Mouse (Mus musculus): Measurements from ENCODE around the gene Fto. TPM values are rescaled to one million over a fixed set of nuclear protein-coding genes. Genes with fewer than 3 reads are reported as not detected.

The Fto gene
- polyA plus RNA-seq, 1 experiment from 2014 or later = 149 TPM

DNA sequence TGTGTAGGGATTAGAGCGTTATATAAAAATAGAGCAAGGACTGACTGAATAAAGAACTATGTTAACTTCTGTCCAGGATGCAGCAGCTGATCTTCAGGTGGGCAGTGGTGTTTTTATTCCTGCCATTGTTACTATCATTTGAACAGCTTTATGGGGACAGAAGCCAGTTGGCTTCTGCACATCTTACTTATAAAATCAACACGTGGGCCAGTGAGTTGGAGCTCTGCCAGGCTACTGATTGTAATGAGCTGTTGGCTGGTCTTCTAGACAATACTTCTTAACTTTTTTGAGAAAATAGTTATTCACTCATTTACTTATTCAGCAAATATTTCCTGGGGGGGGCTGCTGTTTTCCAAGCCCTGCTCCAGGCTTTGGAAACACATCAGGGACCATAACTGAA, 215.6 kb downstream of the Fto start:
- DNase-seq (ENCODE audit: low spot score) (peak; percentile 49), ATAC-seq (ENCODE audit: low FRiP score) (no peak)
- 65% methylated on average over 2 of the region's 2 CpGs for WGBS

DNA sequence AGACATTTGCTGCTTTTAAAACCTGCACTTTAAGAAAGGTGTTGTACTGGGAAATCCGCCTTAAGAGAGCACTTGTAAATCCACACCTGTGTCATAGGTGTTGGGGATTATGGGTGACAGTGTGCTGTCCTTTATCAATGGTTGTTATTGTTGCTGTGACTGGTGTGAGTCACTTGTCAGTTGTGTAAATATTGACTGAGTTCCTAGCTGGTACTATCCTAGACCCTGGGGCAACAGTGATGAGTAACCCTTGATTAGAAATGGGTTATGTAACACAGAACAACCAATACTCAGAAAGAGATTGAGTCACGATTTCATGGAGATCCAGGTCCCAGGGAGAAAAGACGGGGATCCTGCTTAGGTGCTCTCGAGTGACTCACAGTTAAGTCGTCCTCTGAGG, 216.4 kb downstream of the Fto start:
- Histone ChIP-seq H3K4me1 (replicated peaks; ENCODE audit: control insufficient read depth, insufficient read depth, low read length) (peaks cover 37% of the 10 kb centered on the region), H3K9ac (no peak overlapping the region), H3K27me3 (ENCODE audit: control insufficient read depth, insufficient read depth, low read length) (peaks cover 21% of the 10 kb centered on the region), H3K4me3 (replicated peaks; ENCODE audit: low read length) (no peak overlapping the region), H3K4me2 (replicated peaks) (no peak overlapping the region), H3K27ac (no peak overlapping the region), H3K36me3 (replicated peaks; ENCODE audit: control insufficient read depth, insufficient read depth) (no peaks in the 10 kb centered on the region), H3K9me3 (ENCODE audit: control insufficient read depth, low read length) (no peaks in the 10 kb centered on the region)
- no peak for DNase-seq (ENCODE audit: low spot score)
- 92% methylated on average over 5 of the region's 5 CpGs for WGBS
- ATAC-seq (ENCODE audit: low FRiP score) = no peak

More for the DNA sequence above, 215.6 kb downstream of the Fto start:
- no peak overlapping the region for H3K4me3 ChIP-seq (replicated peaks; ENCODE audit: low read length)
- no peak overlapping the region for H3K9ac ChIP-seq
- no peaks in the 10 kb centered on the region for H3K36me3 ChIP-seq (replicated peaks; ENCODE audit: control insufficient read depth, insufficient read depth)
- H3K27me3 ChIP-seq (ENCODE audit: control insufficient read depth, insufficient read depth, low read length) = peaks cover 21% of the 10 kb centered on the region
- no peak overlapping the region for H3K27ac ChIP-seq
- peaks cover 33% of the 10 kb centered on the region for H3K4me1 ChIP-seq (replicated peaks; ENCODE audit: control insufficient read depth, insufficient read depth, low read length)
- H3K9me3 ChIP-seq (ENCODE audit: control insufficient read depth, low read length) = no peaks in the 10 kb centered on the region
- no peak overlapping the region for H3K4me2 ChIP-seq (replicated peaks)

DNA sequence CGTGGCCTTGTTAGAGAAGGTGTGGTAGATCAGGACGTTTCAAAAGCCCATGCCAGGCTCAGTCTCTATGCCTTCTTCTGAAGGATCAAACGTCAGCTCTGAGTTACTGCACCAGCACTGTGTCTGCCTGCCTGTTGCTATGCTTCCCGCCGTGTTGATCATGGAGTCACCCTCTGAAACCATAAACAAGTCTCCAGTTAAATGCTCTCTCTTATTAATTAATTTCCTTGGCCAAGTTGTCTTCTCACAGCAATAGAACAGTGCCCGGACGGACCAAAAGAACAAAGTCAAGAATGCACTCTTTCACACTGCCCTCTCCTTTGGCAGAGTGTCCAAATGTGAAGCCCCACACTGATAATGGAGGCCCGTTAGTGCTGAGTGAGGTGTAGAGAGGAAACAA, 217.3 kb downstream of the Fto start:
- Histone ChIP-seq H3K4me2 (replicated peaks) (no peak overlapping the region), H3K4me3 (replicated peaks; ENCODE audit: low read length) (no peak overlapping the region), H3K9ac (no peak overlapping the region), H3K27ac (no peak overlapping the region), H3K9me3 (ENCODE audit: control insufficient read depth, low read length) (no peaks in the 10 kb centered on the region), H3K4me1 (replicated peaks; ENCODE audit: control insufficient read depth, insufficient read depth, low read length) (peaks cover 29% of the 10 kb centered on the region), H3K36me3 (replicated peaks; ENCODE audit: control insufficient read depth, insufficient read depth) (no peaks in the 10 kb centered on the region), H3K27me3 (ENCODE audit: control insufficient read depth, insufficient read depth, low read length) (peaks cover 21% of the 10 kb centered on the region)
- ATAC-seq (ENCODE audit: low FRiP score) = no peak
- 81% methylated on average over 8 of the region's 8 CpGs for WGBS
- DNase-seq (ENCODE audit: low spot score) = no peak

DNA sequence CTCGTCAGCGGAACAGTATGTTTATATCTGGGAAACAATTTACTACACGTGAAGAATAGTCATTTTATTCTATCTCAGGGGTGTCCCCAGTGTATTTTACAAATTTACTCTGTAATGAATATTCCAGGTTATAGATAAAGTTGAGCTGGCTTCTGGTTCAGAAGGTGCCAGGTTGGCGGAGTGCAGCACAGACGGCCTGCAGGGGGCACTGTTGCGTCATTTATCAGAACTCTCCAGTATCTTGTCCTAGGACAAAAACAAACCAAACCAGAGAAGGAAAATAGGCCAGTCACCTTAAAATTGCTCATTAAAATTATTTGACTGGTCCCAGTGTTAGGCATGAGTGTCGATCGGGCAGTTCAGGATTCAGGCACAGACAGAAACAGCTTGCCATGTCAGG, 218.6 kb downstream of the Fto start:
- Histone ChIP-seq H3K4me3 (replicated peaks; ENCODE audit: low read length) (no peak overlapping the region), H3K36me3 (replicated peaks; ENCODE audit: control insufficient read depth, insufficient read depth) (no peaks in the 10 kb centered on the region), H3K27me3 (ENCODE audit: control insufficient read depth, insufficient read depth, low read length) (peaks cover 21% of the 10 kb centered on the region), H3K9me3 (ENCODE audit: control insufficient read depth, low read length) (no peaks in the 10 kb centered on the region), H3K27ac (no peak overlapping the region), H3K4me1 (replicated peaks; ENCODE audit: control insufficient read depth, insufficient read depth, low read length) (peaks cover 21% of the 10 kb centered on the region), H3K4me2 (replicated peaks) (no peak overlapping the region), H3K9ac (no peak overlapping the region)
- ATAC-seq (ENCODE audit: low FRiP score) (no peak), DNase-seq (ENCODE audit: low spot score) (peak; percentile 88)
- WGBS = 26% methylated on average over 8 of the region's 8 CpGs

DNA sequence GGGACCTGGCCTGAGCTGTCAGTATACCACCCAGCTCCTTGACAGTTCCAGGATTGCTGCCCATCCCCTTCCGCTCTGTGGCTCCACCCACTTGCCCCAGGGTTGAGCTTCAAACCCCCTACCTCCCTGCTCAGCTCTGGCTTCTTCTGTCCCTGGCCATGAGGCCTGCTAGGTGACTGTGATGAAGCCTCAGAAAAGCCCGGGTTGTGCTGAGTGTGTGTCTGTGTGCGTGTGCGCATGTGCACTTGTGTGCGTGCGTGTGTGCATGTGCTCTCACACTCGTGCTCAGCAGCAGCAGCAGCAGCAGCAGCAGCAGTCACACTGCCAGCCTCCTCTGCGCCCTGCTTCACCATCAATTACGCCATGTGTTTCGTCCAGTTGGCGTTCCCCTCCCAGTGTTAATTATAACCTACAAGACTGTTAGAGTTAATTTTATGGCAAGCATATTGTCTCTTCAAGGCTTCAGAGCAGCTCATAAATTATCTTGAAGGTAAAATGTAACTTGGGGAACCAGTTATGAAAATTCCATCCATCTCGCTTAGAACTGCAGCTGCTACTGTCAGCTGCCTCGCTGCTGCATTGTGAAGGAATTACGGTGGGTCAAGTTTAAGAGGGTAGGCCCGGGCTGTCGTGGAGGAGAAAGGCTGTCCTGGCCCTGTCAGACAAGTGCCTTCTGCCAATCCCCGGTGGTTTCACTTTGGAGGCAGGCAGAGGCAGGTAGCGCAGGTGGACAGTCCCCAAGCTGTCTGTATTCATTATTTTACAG, 219.5 kb downstream of the Fto start:
- 54% methylated on average over 18 of the region's 18 CpGs for WGBS
- H3K36me3 ChIP-seq (replicated peaks; ENCODE audit: control insufficient read depth, insufficient read depth) = no peaks in the 10 kb centered on the region
- no peak overlapping the region for H3K4me3 ChIP-seq (replicated peaks; ENCODE audit: low read length)
- peaks cover 26% of the 10 kb centered on the region for H3K4me1 ChIP-seq (replicated peaks; ENCODE audit: control insufficient read depth, insufficient read depth, low read length)
- H3K9ac ChIP-seq = no peak overlapping the region
- H3K4me2 ChIP-seq (replicated peaks) = no peak overlapping the region
- H3K9me3 ChIP-seq (ENCODE audit: control insufficient read depth, low read length) = no peaks in the 10 kb centered on the region
- H3K27me3 ChIP-seq (ENCODE audit: control insufficient read depth, insufficient read depth, low read length) = peaks cover 16% of the 10 kb centered on the region
- ATAC-seq (ENCODE audit: low FRiP score) (peak; percentile 60), DNase-seq (ENCODE audit: low spot score) (no peak)
- no peak overlapping the region for H3K27ac ChIP-seq

DNA sequence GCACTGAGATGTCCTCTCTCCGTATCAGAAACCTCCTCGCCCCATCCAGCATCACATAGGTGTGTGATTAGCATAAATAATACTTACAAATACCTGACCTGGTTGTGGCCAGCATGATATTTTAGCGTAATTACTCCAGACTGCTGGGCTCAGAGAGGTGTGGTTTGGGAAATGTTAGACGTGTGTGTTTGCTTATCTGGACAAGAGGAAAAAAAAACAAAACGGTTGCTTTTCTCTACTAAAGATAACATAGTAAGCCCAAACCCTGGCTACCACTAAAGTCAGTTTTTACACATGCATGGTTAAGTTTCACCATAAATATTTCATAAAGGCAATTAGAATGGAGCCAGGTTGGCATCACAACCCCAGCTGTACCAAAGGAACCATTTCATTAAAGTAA, 221.4 kb downstream of the Fto start:
- Histone ChIP-seq H3K9me3 (ENCODE audit: control insufficient read depth, low read length) (no peaks in the 10 kb centered on the region), H3K4me2 (replicated peaks) (no peak overlapping the region), H3K36me3 (replicated peaks; ENCODE audit: control insufficient read depth, insufficient read depth) (no peaks in the 10 kb centered on the region), H3K27me3 (ENCODE audit: control insufficient read depth, insufficient read depth, low read length) (peaks cover 12% of the 10 kb centered on the region; the same call in 1 of the 2 replicates), H3K9ac (no peak overlapping the region), H3K4me3 (replicated peaks; ENCODE audit: low read length) (no peak overlapping the region), H3K4me1 (replicated peaks; ENCODE audit: control insufficient read depth, insufficient read depth, low read length) (peaks cover 31% of the 10 kb centered on the region), H3K27ac (no peak overlapping the region)
- no peak for ATAC-seq (ENCODE audit: low FRiP score)
- DNase-seq (ENCODE audit: low spot score) = no peak
- WGBS = 73% methylated on average over 5 of the region's 5 CpGs

DNA sequence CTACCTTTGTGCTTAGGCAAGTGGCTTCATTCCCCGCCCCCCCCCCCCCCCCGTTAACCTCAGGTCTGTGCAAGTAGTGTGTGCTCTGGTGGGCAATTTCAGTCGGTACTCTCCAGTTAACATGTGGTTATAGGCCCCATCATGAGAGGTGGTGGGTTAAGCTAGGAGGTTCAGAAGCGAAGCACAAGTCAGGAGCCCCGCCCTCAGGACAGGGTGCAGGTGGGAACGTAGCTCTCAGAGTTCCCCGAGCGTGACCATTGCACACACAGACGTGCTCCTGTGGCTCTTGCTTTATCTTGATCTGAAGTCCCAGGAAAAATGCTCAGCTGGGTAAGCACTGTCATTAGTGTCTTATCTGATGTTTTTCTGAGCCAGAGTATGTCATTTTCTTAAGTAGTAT, 224.8 kb downstream of the Fto start:
- no peak for DNase-seq (ENCODE audit: low spot score)
- Histone ChIP-seq H3K4me1 (replicated peaks; ENCODE audit: control insufficient read depth, insufficient read depth, low read length) (peaks cover 23% of the 10 kb centered on the region), H3K4me3 (replicated peaks; ENCODE audit: low read length) (no peak overlapping the region), H3K9me3 (ENCODE audit: control insufficient read depth, low read length) (no peaks in the 10 kb centered on the region), H3K27me3 (ENCODE audit: control insufficient read depth, insufficient read depth, low read length) (no peaks in the 10 kb centered on the region), H3K9ac (no peak overlapping the region), H3K4me2 (replicated peaks) (no peak overlapping the region), H3K36me3 (replicated peaks; ENCODE audit: control insufficient read depth, insufficient read depth) (no peaks in the 10 kb centered on the region), H3K27ac (no peak overlapping the region)
- no peak for ATAC-seq (ENCODE audit: low FRiP score)
- WGBS = 69% methylated on average over 9 of the region's 9 CpGs

DNA sequence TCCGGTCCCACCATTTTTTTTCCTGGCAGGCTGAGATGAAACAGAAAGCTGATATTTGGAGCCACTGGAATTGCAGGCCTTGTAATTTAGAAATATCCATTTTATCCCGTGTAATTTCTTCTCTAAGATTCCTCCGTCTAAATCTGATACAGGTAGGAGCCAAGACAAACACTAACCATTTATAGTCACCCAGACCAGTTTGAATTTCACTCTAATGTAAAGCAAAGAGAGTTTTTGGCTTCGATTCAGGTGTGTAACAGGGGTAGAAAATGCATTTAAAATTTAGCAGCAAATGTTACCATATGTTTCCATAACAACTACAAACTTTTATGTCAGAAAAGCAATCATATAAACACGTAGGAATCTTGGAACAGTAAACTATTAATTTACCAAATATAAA, 225.6 kb downstream of the Fto start:
- Histone ChIP-seq H3K4me1 (replicated peaks; ENCODE audit: control insufficient read depth, insufficient read depth, low read length) (peaks cover 15% of the 10 kb centered on the region), H3K9me3 (ENCODE audit: control insufficient read depth, low read length) (no peaks in the 10 kb centered on the region), H3K4me2 (replicated peaks) (no peak overlapping the region), H3K9ac (no peak overlapping the region), H3K36me3 (replicated peaks; ENCODE audit: control insufficient read depth, insufficient read depth) (no peaks in the 10 kb centered on the region), H3K27me3 (ENCODE audit: control insufficient read depth, insufficient read depth, low read length) (no peaks in the 10 kb centered on the region), H3K4me3 (replicated peaks; ENCODE audit: low read length) (no peak overlapping the region), H3K27ac (no peak overlapping the region)
- no peak for DNase-seq (ENCODE audit: low spot score)
- ATAC-seq (ENCODE audit: low FRiP score) = no peak
- 83% methylated on average over 5 of the region's 5 CpGs for WGBS

DNA sequence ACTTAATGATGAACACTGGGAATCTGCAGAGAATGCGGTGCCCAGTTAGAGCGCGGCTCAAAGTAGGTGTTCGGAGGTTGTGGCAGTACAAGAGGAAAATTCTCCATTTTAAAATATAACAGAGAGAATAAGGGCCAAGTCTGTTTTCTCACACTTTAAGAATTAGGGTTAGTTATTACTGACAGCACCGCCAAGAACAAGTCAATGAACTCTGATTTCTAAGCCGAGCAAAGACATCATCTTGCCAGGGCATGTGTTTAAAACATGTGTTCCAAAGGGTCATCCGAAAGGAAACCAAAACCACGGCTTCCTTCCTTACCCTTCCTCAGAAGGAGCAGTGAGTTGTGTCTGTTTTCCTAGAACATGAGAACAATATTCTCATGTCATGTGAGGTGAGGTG, 226.3 kb downstream of the Fto start:
- H3K27ac ChIP-seq = no peak overlapping the region
- no peak overlapping the region for H3K4me3 ChIP-seq (replicated peaks; ENCODE audit: low read length)
- H3K4me2 ChIP-seq (replicated peaks) = no peak overlapping the region
- no peaks in the 10 kb centered on the region for H3K36me3 ChIP-seq (replicated peaks; ENCODE audit: control insufficient read depth, insufficient read depth)
- no peaks in the 10 kb centered on the region for H3K27me3 ChIP-seq (ENCODE audit: control insufficient read depth, insufficient read depth, low read length)
- DNase-seq (ENCODE audit: low spot score) (no peak), ATAC-seq (ENCODE audit: low FRiP score) (no peak)
- WGBS = 90% methylated on average over 8 of the region's 8 CpGs
- H3K9ac ChIP-seq = no peak overlapping the region
- H3K4me1 ChIP-seq (replicated peaks; ENCODE audit: control insufficient read depth, insufficient read depth, low read length) = peaks cover 10% of the 10 kb centered on the region; the same call in 1 of the 2 replicates
- H3K9me3 ChIP-seq (ENCODE audit: control insufficient read depth, low read length) = no peaks in the 10 kb centered on the region

DNA sequence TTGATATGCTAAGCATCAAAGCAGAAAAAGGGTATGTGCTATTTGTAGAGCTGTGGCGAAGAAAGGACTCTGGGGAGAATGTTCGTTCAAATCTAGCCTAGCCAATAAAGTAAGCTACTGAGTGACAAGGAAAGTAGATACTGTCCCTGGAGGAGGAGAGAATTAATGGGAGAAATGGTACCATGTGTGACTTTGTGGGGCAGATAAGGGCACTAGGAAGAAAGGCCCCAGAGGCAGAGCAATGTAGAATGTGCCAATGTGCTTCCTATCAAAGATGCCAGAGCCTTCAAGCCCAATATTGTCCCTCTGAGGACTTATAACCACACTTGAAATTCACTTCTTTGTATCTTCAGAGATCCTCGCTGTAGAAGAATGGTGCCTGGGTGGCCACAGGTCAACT, 227.9 kb downstream of the Fto start:
- Histone ChIP-seq H3K4me1 (replicated peaks; ENCODE audit: control insufficient read depth, insufficient read depth, low read length) (peaks cover 10% of the 10 kb centered on the region; the same call in 1 of the 2 replicates), H3K4me2 (replicated peaks) (no peak overlapping the region), H3K9me3 (ENCODE audit: control insufficient read depth, low read length) (no peaks in the 10 kb centered on the region), H3K4me3 (replicated peaks; ENCODE audit: low read length) (no peak overlapping the region), H3K27ac (no peak overlapping the region), H3K27me3 (ENCODE audit: control insufficient read depth, insufficient read depth, low read length) (no peaks in the 10 kb centered on the region), H3K9ac (no peak overlapping the region), H3K36me3 (replicated peaks; ENCODE audit: control insufficient read depth, insufficient read depth) (no peaks in the 10 kb centered on the region)
- 65% methylated on average over 3 of the region's 3 CpGs for WGBS
- no peak for ATAC-seq (ENCODE audit: low FRiP score)
- DNase-seq (ENCODE audit: low spot score) = no peak

Data from hindbrain, embryonic 14.5 days (tissue).